Mouse (Mus musculus) limb, embryonic 12.5 days (tissue): Measurements from ENCODE around the gene Rab13. TPM values are rescaled to one million over a fixed set of nuclear protein-coding genes. Genes with fewer than 3 reads are reported as not detected.
A peak's percentile ranks its signal among the peaks of the same experiment; 100 is the strongest.

ENCODE experiments used
- ATAC-seq: fragments of 200-750 bp; cut with Nextera tagmentation; 2 replicates; pipeline ENCODE4 v1.8.0; 2017; ENCODE audit warnings: low read depth, moderate TSS enrichment; ENCODE audit not compliant: insufficient number of reproducible peaks, insufficient read depth, low FRiP score, low TSS enrichment
- H3K27ac ChIP-seq: fragments of 300-500 bp; sonication (generic); 2 replicates; pipeline ENCODE4 v1.5.1; 2016; ENCODE audit warnings: mild to moderate bottlenecking, moderate library complexity
- H3K27me3 ChIP-seq: fragments of 300-500 bp; sonication (generic); 2 replicates; pipeline ENCODE4 v1.6.1; 2016; ENCODE audit warnings: mild to moderate bottlenecking, moderate library complexity
- H3K36me3 ChIP-seq: fragments of 300-500 bp; sonication (generic); 2 replicates; pipeline ENCODE4 v1.6.1; 2016; ENCODE audit warnings: mild to moderate bottlenecking, moderate library complexity
- H3K4me1 ChIP-seq: fragments of 300-500 bp; sonication (generic); replicated peaks from 2 replicates; pipeline ENCODE4 v1.6.1; 2016
- H3K4me2 ChIP-seq: fragments of 300-500 bp; sonication (generic); 2 replicates; pipeline ENCODE4 v1.6.1; 2016; ENCODE audit warnings: mild to moderate bottlenecking, moderate library complexity
- H3K4me3 ChIP-seq: fragments of 300-500 bp; sonication (generic); replicated peaks from 2 replicates; pipeline ENCODE4 v1.5.1; 2016; ENCODE audit warnings: mild to moderate bottlenecking
- H3K9ac ChIP-seq: fragments of 300-500 bp; sonication (generic); replicated peaks from 2 replicates; pipeline ENCODE4 v1.6.1; 2016; ENCODE audit warnings: mild to moderate bottlenecking, moderate library complexity
- H3K9me3 ChIP-seq: fragments of 300-500 bp; sonication (generic); 2 replicates; pipeline ENCODE4 v1.6.1; 2016; ENCODE audit warnings: mild to moderate bottlenecking, moderate library complexity
- WGBS: fragments of 180-500 bp; shearing (Covaris S2); methylation state at CpG from one replicate; pipeline ENCODE4 v1.1.7; 2016; 5-methylcytosine and 5-hydroxymethylcytosine counted together
- polyA plus RNA-seq: library from polyadenylated mRNA; unstranded; fragments of >200 nt; fragmentation: Nextera tagmentation; extraction: Ambion mirVana; gene quantifications from 2 replicates; pipeline ENCODE4 v1.2.1, GENCODE M21; 2016

The Rab13 gene
- polyA plus RNA-seq, 1 experiment from 2014 or later: 28.2 TPM

GRCm38 (mm10) chr3:90209908-90210566, 3.5 kb upstream of the Rab13 start:
- Histone ChIP-seq H3K4me3 (no peak overlapping the region), H3K36me3 (peaks cover 52% of the 10 kb centered on the region), H3K4me1 (peaks cover 20% of the 10 kb centered on the region), H3K27me3 (no peaks in the 10 kb centered on the region), H3K9me3 (no peaks in the 10 kb centered on the region), H3K9ac (no peak overlapping the region), H3K4me2 (no peak overlapping the region), H3K27ac (no peak overlapping the region)
- no peak for ATAC-seq
- 94% methylated on average over 5 of the region's 5 CpGs for WGBS

DNA sequence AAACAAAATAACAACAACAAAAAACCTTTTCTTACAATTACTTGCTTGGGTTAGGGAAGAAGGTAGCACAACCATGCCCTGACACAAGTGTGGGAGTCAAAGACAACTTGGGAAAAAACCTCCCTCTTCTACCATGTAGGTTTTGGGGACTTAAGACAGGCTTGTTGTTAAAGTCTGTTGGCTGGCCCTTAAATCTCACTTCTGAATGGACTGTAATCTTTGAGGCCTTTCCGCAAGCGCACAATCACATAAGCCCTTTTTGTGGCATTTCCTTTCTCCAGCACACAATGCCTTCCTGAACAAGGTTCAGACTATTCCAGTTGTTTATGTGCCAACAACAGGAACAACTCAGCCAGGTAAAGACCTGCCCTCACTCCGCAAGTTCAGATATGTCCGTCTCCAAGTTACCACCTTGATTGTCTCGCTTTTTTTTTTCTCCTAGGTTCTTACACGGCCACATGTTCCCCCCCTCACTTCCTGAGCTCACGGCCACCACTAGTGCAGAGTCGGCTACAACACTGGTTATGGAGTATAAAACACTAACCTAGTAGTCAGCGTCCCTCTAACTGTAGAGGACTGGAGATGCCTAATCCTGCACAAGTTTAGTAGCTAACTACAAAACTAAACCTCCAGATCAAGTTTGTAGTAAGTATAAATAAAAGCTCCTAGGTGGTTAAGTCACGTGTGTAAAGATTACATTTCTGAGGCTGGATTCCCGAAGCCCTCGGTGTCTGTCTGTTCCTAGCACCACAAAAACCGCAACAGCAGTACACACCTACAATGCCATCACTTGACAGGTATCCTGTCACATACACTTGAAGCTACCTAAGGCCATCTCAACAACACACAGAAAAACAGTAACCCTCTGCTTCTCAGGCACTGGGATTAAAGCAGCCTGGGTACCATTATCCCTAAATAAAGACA, 1.8 kb upstream of the Rab13 start:
- H3K27ac ChIP-seq: no peak overlapping the region
- peak overlapping the region; percentile 88 for H3K4me2 ChIP-seq
- H3K27me3 ChIP-seq: no peaks in the 10 kb centered on the region
- H3K9me3 ChIP-seq: no peaks in the 10 kb centered on the region
- H3K4me1 ChIP-seq: peaks cover 20% of the 10 kb centered on the region
- H3K36me3 ChIP-seq: peaks cover 52% of the 10 kb centered on the region
- 83% methylated on average over 13 of the region's 13 CpGs for WGBS
- 0 out of 2 replicates have a peak overlapping the region, but pooled peaks have one; percentile 81 for H3K9ac ChIP-seq
- ATAC-seq: no peak
- H3K4me3 ChIP-seq: peak overlapping the region; percentile 76

- Histone ChIP-seq H3K4me3 (peak overlapping the region; percentile 76), H3K9me3 (no peaks in the 10 kb centered on the region), H3K27me3 (no peaks in the 10 kb centered on the region), H3K4me2 (peak overlapping the region; percentile 88), H3K4me1 (peaks cover 20% of the 10 kb centered on the region), H3K27ac (peak overlapping the region; percentile 80; the same call in 1 of the 2 replicates), H3K9ac (peak overlapping the region; percentile 81), H3K36me3 (peaks cover 49% of the 10 kb centered on the region)
- no peak for ATAC-seq
- 15% methylated on average over 5 of the region's 5 CpGs for WGBS
Measured at GRCm38 (mm10) chr3:90212723-90213122, 772 bp upstream of the Rab13 start.

DNA sequence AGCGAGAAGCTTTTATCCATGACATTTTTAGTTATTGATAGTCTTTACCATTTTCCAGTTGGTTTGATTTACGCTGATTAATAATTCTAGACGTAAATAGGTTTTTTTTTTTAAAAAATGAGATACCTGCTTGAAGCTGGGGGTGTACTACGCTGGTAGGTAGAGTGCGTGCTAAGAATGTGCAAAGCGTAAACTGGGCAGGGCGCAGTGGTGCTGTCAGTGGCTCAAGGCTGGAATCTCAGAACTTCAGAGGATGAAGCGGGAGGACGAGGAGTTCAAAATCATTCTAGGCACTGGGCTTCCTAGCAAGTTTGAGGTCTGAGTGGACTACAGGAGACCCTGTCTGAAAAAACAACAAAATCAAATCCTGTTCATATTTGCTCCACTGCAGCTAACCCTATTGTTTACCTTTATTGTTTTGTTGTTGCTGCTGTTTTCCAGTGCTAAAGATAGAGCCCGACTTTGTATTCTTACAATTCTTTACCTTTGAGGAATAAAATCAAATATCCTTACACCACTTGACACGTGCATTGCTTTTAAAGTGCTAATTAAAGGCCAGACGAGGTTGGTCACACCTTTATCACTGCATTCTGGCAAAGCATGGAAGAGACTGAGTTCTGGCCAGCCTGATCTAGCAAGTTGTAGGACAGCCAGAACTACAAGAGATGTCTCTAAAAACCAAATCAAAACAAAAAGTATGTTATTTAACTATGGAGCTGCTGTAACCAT, 625 bp downstream of the Rab13 start:
- WGBS: 14% methylated on average over 12 of the region's 12 CpGs

GRCm38 (mm10) chr3:90215825-90216380, 2.4 kb downstream of the Rab13 start:
- no peak overlapping the region for H3K9ac ChIP-seq
- H3K27me3 ChIP-seq: no peaks in the 10 kb centered on the region
- peaks cover 17% of the 10 kb centered on the region for H3K36me3 ChIP-seq
- H3K9me3 ChIP-seq: no peaks in the 10 kb centered on the region
- no peak overlapping the region for H3K4me2 ChIP-seq
- ATAC-seq: no peak
- peaks cover 27% of the 10 kb centered on the region for H3K4me1 ChIP-seq
- no peak overlapping the region for H3K27ac ChIP-seq
- H3K4me3 ChIP-seq: no peak overlapping the region
- WGBS: 67% methylated on average over 1 of the region's 1 CpGs

More for the DNA sequence above, 625 bp downstream of the Rab13 start:
- H3K4me3 ChIP-seq: peak overlapping the region; percentile 76
- peak overlapping the region; percentile 88 for H3K4me2 ChIP-seq
- no peaks in the 10 kb centered on the region for H3K27me3 ChIP-seq
- peak overlapping the region; percentile 80 for H3K27ac ChIP-seq
- ATAC-seq: no peak
- peaks cover 35% of the 10 kb centered on the region for H3K36me3 ChIP-seq
- H3K9ac ChIP-seq: peak overlapping the region; percentile 27; the same call in 1 of the 2 replicates
- no peaks in the 10 kb centered on the region for H3K9me3 ChIP-seq
- peaks cover 20% of the 10 kb centered on the region for H3K4me1 ChIP-seq

DNA sequence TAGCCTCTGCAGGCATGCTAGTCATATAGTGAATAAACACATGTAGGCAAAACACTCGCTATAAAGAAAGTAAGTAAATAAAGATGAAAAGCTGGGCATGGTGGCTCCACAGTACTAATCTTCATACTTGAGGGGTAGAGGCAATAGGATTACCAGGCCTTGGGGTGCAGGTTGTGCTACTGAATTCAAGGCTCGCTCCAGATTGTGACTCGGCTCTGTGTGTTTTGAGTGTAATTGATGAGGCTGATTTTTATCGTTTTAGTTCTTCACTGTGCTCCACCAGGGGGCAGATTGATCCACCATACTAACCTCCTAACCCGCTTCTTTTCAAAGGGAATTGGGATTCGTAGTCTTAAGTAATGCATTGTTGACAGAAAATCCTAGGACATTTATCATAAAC, 6.6 kb downstream of the Rab13 start:
- Histone ChIP-seq H3K27me3 (no peaks in the 10 kb centered on the region), H3K9ac (no peak overlapping the region), H3K27ac (peak overlapping the region; percentile 91), H3K4me2 (peak overlapping the region; percentile 70), H3K9me3 (no peaks in the 10 kb centered on the region), H3K4me3 (peak overlapping the region; percentile 57), H3K36me3 (peaks cover 25% of the 10 kb centered on the region), H3K4me1 (peaks cover 21% of the 10 kb centered on the region)
- 17% methylated on average over 6 of the region's 6 CpGs for WGBS
- no peak for ATAC-seq

GRCm38 (mm10) chr3:90220531-90220951, 7.0 kb downstream of the Rab13 start:
- peak overlapping the region; percentile 57 for H3K4me3 ChIP-seq
- H3K27me3 ChIP-seq: no peaks in the 10 kb centered on the region
- H3K9ac ChIP-seq: peak overlapping the region; percentile 75
- peak overlapping the region; percentile 91 for H3K27ac ChIP-seq
- no peaks in the 10 kb centered on the region for H3K9me3 ChIP-seq
- peaks cover 21% of the 10 kb centered on the region for H3K4me1 ChIP-seq
- H3K4me2 ChIP-seq: peak overlapping the region; percentile 70
- under 1% methylated on average over 20 of the region's 20 CpGs for WGBS
- peaks cover 30% of the 10 kb centered on the region for H3K36me3 ChIP-seq
- ATAC-seq: peak; percentile 88

DNA sequence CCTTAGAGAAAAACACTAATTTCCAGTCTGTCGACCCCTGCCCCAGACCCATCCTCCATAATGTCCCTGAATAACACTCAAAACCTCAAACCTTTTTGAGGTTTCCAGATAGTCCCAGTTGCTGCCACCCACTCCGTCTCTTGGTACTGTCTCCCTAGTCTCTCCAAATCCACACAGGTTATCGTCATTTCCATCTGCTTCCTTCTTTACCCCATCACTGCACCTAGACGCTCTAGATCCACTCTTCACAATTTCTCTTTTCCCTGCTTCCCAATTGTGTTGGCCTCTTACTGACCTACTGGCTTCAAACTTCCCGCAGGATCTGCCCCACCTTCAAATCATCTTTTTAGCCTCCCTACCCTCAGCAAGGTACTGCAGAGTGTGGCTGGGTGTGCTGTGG, 7.6 kb downstream of the Rab13 start:
- Histone ChIP-seq H3K4me1 (peaks cover 21% of the 10 kb centered on the region), H3K4me3 (peak overlapping the region; percentile 57), H3K27ac (peak overlapping the region; percentile 91; the same call in 1 of the 2 replicates), H3K4me2 (peak overlapping the region; percentile 70), H3K9me3 (no peaks in the 10 kb centered on the region), H3K27me3 (no peaks in the 10 kb centered on the region), H3K9ac (peak overlapping the region; percentile 75), H3K36me3 (peaks cover 36% of the 10 kb centered on the region)
- 26% methylated on average over 5 of the region's 5 CpGs for WGBS
- no peak for ATAC-seq

- Histone ChIP-seq H3K4me1 (peaks cover 21% of the 10 kb centered on the region), H3K9ac (no peak overlapping the region), H3K27me3 (no peaks in the 10 kb centered on the region), H3K4me3 (no peak overlapping the region), H3K36me3 (peaks cover 36% of the 10 kb centered on the region), H3K9me3 (no peaks in the 10 kb centered on the region), H3K27ac (no peak overlapping the region), H3K4me2 (no peak overlapping the region)
- whole genome bisulfite sequencing: 93% methylated on average over 4 of the region's 4 CpGs
- no peak for ATAC-seq
Measured at GRCm38 (mm10) chr3:90222455-90222854, 9.0 kb downstream of the Rab13 start.

DNA sequence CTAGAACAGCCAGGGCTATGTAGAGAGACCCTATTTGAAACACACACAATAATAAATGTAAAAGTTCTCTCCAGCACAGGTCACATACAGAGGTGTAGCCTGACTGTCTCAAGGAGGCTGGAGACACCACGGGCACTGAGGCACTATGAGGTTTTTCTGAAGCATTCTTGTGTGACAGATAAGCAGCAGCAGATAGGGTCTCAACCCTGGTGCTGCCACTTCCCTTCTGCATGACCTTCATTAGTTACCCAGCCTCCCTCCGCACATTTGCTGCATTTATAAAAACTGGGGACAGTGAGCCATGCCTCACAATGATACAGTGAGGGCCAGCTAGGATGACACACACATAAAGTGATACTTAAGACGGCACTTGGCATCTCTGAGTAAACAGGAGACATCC, 9.4 kb downstream of the Rab13 start:
- H3K27ac ChIP-seq: no peak overlapping the region
- 0 out of 2 replicates have a peak overlapping the region, but pooled peaks have one; percentile 27 for H3K9ac ChIP-seq
- H3K4me2 ChIP-seq: no peak overlapping the region
- peaks cover 21% of the 10 kb centered on the region for H3K4me1 ChIP-seq
- 86% methylated on average over 3 of the region's 3 CpGs for WGBS
- H3K9me3 ChIP-seq: no peaks in the 10 kb centered on the region; the same call in 1 of the 2 replicates
- no peak for ATAC-seq
- peaks cover 36% of the 10 kb centered on the region for H3K36me3 ChIP-seq
- H3K27me3 ChIP-seq: no peaks in the 10 kb centered on the region
- no peak overlapping the region for H3K4me3 ChIP-seq
